Mouse (Mus musculus): ENCODE measurements around the gene St6gal1.

DNA sequence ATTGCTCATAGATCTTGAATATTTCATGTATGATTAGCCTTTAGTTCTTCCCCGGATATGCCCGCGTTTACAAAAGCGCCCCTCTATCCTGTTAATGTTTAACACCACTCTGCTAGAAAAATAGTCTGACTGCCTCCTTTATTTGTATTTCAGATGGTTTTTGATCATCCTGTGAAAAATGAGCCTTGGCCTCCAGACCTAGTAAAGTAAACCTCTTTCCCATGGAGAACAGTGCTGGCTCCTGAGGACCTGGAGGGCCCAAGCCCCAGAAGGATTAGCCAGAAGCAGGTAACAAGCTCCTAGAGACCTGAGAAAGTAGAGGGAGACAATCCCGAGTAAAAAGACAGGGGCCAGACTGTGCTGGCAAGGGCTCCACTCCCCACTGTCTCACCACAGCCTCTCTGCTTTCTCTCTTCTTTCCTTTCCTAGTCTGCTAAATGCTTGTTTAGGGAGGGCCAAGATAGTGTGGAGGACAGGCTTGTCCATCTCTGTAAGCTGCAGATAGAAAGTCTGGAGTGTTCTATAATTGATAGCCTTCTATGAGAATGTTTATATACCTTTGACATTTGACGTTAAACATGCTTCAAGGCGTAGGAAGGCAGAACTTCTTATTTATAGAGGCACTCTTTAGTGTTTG lies 93.0 kb downstream of the St6gal1 start:
- TF ChIP-seq CTCF (IDR thresholded peaks at IDR 0.05; ENCODE audit: low read depth, low read length) (no peak), POLR2A (IDR thresholded peaks at IDR 0.05; ENCODE audit: borderline replicate concordance, low read depth, low read length) (no peak)

Measured in bone marrow macrophage, adult 2 months (primary cell).